Mouse (Mus musculus) c-Kit-positive CD71-negative TER-119-negative erythroid progenitor cells, embryonic 14.5 days (primary cell): ENCODE results near the gene Ctsz.

Experiments
- DNase-seq: peaks from one replicate; pipeline ENCODE4 v3.0.0-alpha.2; 2013; ENCODE audit warnings: low read depth

The Ctsz gene

DNA sequence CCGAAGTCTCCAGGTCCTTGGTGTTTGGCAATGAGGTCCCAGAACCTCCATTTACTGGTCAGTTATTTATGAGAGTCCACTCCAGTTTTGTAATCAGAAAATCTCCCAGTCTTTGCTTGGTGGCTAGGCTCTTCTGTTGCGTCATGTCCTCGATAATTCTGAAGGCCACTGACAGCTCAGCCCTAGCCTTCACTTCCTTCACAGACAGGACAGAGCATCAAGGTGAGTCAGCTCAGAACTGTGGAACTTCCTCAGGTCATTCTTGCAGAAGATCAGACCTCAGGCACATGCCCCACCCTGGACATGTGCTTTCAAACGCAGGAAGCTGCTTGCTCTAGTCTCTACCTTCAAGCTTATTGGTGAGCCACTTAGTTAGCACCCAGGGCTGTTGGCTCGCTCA, 45.5 kb downstream of the Ctsz start:
- DNase-seq: no peak

DNA sequence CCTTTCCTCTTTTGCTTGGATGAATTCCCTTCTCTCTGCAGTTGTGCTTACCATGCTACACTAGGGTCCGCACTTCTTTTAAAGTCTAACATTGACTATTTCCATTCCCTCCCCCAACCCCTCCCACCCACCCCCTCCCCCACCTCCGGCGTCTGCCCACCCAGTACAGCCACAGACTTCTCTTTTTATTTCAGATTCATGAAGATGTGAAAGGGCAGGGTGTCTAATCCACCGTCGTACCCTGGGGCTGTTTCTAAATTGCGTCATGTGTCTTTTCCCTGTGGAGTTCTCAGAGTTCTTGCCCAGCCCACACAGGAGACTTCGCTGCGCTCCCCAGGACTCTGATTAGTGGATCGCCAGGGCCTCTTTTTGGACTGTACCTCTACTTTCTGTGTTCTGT, 46.3 kb downstream of the Ctsz start:
- DNase-seq: no peak

DNA sequence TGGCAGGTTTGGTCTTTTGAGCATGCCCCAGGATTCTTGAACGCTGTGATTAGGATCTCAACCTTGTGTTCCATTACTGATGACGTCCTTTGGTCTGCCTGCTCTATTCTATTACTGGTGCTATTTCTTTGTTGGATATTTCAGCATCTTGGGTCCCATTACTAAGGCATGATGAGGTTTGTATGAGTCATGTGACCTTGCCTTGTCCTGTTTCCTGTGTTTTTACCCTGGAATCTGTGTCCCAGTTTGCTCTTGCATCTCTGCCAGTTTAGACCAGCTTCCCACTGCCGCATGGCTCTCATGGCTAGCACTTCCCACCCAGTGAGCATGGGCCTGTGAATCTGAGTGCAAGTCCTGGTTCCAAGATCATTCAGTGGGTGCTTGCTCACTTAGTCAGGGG, 46.9 kb downstream of the Ctsz start:
- DNase-seq: no peak

DNA sequence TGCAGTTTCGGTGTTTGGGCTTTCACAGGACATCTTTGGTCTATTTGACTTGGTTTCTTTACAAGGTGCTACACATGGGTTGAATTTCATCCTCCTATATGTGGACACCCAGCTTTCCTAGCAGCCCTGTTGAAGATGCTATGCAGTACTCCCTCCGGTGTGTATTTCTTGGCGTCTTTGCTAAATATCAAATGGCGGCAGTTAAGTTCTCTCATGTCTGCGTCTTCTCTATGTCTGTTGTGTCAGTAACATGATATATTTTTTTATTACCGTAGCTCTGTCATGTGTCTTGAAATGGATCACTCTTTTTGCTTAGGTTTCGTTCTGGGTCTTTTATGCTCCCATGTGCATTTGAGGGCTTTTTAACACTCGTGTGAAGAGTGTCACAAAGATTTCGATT, 57.8 kb downstream of the Ctsz start:
- DNase-seq: no peak
